Mouse (Mus musculus) bone marrow, adult 2 months (tissue): Measurements from ENCODE around the gene Sptan1. TPM values are rescaled to one million over a fixed set of nuclear protein-coding genes. Genes with fewer than 3 reads are reported as not detected.

Source experiments
- H3K27ac ChIP-seq: fragments of 200-500 bp; 2 replicates; pipeline ENCODE4 v1.5.1; 2012; ENCODE audit warnings: low read depth, mild to moderate bottlenecking, control low read depth, inconsistent platforms, low read length; ENCODE audit not compliant: control insufficient read depth, poor library complexity, insufficient read depth
- H3K4me1 ChIP-seq: fragments of 200-500 bp; 2 replicates; pipeline ENCODE4 v1.6.1; 2011; ENCODE audit warnings: low read length; ENCODE audit not compliant: control insufficient read depth, insufficient read depth
- H3K4me3 ChIP-seq: fragments of 200-500 bp; replicated peaks from 2 replicates; pipeline ENCODE3; 2011; ENCODE audit warnings: mild to moderate bottlenecking, low read depth, low read length, control low read depth; ENCODE audit not compliant: control insufficient read depth
- CTCF ChIP-seq: fragments of 200-500 bp; IDR thresholded peaks from 2 replicates; pipeline ENCODE4 v1.5.1; 2011; ENCODE audit warnings: low read length, control low read depth; ENCODE audit not compliant: control insufficient read depth, insufficient read depth
- POLR2A ChIP-seq: fragments of 200-500 bp; IDR thresholded peaks from 2 replicates; pipeline ENCODE4 v1.6.1; 2011; ENCODE audit warnings: low read depth, mild to moderate bottlenecking, control low read depth, low read length, borderline replicate concordance; ENCODE audit not compliant: control insufficient read depth
- WGBS: fragments of 180-500 bp; shearing (Covaris S2); methylation state at CpG from one replicate; pipeline ENCODE4 v1.1.7; 2018; 5-methylcytosine and 5-hydroxymethylcytosine counted together
- polyA plus RNA-seq: library from polyadenylated mRNA; stranded (reverse); fragments of >200 nt; gene quantifications from 2 replicates; pipeline ENCODE4 v1.2.4, GENCODE M21; 2011; ENCODE audit warnings: low replicate concordance; ENCODE audit not compliant: missing spikeins, insufficient read depth, insufficient read length

Sptan1 gene
- polyA plus RNA-seq, 1 experiment: 23.4 TPM

DNA sequence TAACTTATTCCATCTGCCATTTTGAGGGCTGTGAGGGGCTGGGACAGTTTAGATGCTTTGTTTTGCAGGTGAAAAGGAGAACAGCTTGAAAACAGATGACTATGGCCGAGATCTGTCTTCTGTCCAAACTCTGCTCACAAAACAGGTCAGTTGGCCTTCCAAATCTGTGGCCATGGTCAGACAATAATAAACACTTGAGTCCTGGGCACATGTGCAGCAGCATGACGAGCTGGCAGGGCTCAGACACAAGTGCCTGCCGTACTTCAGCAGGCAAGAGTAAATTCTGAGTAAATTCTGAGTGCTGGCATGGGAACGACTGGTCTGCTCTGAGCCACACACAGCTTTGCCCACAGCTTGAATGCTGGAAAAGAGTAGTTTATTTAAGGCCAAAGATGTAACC lies 60.1 kb downstream of the Sptan1 start:
- WGBS: 84% methylated on average over 4 of the region's 4 CpGs
- TF ChIP-seq POLR2A (no peak), CTCF (no peak)
- Histone ChIP-seq H3K4me3 (no peak overlapping the region), H3K4me1 (no peaks in the 10 kb centered on the region), H3K27ac (no peak overlapping the region)

DNA sequence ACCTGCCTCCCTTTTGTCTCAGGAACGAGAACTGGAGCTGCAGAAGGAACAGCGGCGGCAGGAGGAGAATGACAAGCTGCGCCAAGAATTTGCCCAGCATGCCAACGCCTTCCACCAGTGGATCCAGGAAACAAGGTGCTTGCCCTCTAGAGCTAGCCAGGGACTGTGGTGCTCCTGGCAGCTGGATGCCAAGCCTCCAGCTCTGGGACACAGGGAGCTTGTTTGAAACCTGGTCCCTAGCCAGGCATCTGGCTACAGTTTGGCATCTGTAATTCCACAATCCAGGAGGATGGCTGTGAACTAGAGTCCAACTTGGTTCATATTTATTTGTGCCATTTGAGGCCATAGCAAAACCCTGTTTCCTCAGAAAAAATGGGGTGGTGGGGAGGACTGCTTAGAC lies 61.6 kb downstream of the Sptan1 start:
- no peak overlapping the region for H3K4me3 ChIP-seq
- no peak for TF ChIP-seq POLR2A
- TF ChIP-seq CTCF: no peak
- no peaks in the 10 kb centered on the region for H3K4me1 ChIP-seq
- 88% methylated on average over 5 of the region's 5 CpGs for WGBS
- no peak overlapping the region for H3K27ac ChIP-seq

DNA sequence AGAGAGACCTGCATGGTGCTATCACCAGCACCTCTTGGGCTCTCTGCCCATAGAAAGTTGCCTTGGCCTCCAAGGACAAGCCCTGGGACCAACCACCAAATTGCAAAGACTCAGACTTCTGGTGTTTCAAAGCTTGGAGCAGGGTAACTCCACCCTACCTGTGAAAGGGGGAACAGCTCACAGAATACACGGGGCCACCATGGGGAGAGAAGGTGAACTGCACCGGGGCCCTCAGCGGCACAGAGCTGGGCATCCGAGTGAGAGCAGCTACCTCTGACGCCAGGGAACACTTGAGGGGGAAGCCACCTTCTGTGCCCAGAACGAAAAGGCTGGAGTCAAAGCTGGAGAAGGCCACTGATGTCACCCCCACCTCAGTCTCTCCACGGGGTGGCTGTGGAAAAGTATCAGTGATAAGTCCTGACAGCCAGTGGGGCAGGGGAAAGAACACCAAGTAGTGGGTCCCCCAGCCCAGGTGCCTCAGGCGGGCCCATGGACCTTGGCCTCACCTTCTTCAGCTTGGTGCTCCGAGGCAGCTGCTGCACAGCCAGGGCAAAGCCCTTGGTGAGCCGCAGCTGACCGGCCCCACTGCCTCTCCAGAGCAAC lies 67.0 kb downstream of the Sptan1 start:
- Histone ChIP-seq H3K27ac (no peak overlapping the region), H3K4me1 (no peaks in the 10 kb centered on the region), H3K4me3 (no peak overlapping the region)
- no peak for TF ChIP-seq POLR2A
- TF ChIP-seq CTCF: peak; percentile 10; the same call in 1 of the 2 replicates
- 63% methylated on average over 11 of the region's 11 CpGs for WGBS

DNA sequence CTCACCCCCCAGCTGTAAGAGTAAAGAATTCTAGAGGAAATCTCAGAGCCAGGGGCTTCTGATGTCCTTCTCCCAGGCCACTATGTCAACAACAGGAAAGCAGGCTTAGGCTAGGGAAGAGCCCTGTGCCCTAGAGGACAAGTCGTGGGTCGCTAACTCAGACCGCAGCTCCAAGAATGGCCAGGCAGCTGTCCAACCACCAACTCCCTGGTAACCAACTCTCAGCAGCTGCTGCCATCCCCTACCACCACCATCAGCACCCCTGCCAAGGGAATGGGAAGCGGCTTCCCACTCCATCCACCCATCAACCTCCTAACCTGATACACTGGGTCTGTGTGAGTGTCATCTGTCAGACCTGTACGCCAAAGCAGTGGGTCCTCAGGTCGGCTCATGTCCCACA lies 67.6 kb downstream of the Sptan1 start:
- H3K4me3 ChIP-seq: no peak overlapping the region
- no peak for TF ChIP-seq CTCF
- TF ChIP-seq POLR2A: no peak
- 87% methylated on average over 6 of the region's 6 CpGs for WGBS
- no peak overlapping the region for H3K27ac ChIP-seq
- no peaks in the 10 kb centered on the region for H3K4me1 ChIP-seq

DNA sequence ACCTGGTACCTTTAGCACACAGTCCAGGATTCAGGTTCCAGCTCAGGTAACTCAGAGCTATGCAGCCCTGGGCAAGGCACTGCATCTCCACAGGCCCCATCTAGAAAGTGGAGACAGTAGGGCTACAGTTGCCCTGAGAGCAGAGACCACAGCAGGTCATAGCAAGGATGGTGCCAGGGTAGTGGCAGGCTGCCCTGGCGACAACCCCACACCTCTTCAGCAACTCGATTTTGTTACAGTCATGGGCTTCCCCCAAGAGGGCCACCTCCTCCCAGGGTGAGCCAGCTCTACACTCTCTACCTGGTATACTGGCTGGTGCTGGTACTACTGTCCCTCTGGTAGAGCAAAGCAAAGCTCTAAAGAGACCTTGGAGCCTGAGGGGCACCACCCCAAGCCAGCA lies 72.4 kb downstream of the Sptan1 start:
- no peaks in the 10 kb centered on the region for H3K4me1 ChIP-seq
- WGBS: 67% methylated on average over 2 of the region's 2 CpGs
- no peak for TF ChIP-seq POLR2A
- TF ChIP-seq CTCF: no peak
- no peak overlapping the region for H3K4me3 ChIP-seq
- no peak overlapping the region for H3K27ac ChIP-seq

DNA sequence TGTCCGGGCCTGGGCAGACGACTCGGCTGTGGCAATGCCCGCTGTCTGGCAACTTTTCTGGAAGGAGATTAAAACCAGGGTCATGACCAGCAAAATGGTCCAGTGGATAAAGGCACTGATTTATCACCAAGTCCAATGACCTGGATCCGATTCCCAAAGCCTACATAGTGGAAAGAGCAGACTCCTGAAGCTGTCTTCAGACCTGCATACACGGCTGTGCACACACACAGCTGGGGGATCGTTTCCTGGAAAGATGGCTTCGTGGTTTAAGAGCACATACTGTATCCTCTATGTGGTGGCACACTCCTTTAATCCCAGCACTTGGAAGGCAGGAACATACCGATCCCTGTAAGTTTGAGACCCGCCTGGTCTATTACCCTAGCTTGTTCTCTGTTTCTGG lies 73.0 kb downstream of the Sptan1 start:
- H3K4me3 ChIP-seq: no peak overlapping the region
- H3K4me1 ChIP-seq: no peaks in the 10 kb centered on the region
- WGBS: 88% methylated on average over 10 of the region's 10 CpGs
- H3K27ac ChIP-seq: no peak overlapping the region
- TF ChIP-seq POLR2A (no peak), CTCF (no peak)

DNA sequence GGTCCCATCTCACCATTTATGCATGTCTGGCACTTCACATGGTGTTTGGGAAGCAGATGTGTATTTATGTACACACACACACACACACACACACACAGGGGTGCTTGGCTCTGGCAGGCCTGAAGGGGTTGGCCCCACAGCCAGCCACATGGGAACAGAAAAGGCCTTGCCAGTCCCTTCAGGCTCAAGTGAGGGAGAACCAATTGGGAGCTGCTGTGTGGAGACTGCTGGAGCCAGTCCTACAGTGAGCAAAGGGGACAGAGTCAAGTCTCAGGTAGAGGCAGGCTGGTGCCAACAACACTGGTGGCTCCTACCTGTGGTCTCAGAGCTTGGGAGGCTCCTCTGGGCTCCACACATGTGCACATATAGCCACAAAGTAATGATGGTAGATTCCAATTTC lies 74.3 kb downstream of the Sptan1 start:
- no peak for TF ChIP-seq POLR2A
- TF ChIP-seq CTCF: no peak
- no peaks in the 10 kb centered on the region for H3K4me1 ChIP-seq
- H3K27ac ChIP-seq: no peak overlapping the region
- H3K4me3 ChIP-seq: no peak overlapping the region

DNA sequence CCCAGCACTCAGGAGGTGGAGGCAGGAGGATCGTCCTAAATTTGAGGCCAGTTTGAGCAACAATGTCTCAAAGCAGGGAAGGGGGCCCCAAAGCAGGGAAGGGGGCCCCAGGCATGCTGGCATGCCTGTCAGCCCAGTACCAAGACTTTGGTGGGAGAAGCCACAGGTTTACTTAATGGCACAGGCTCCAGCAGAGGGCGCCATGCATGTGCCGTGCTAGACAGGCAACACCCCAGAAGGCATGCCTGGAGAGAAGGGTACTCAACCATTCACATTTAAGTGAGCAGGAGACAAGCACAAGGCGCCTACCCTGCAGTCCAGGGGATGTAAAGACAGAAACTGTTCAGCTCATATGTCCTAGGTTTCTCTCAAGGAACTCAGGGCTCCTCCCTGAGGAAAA lies 77.1 kb downstream of the Sptan1 start:
- WGBS: 5% methylated on average over 4 of the region's 4 CpGs
- Histone ChIP-seq H3K4me3 (no peak overlapping the region), H3K4me1 (no peaks in the 10 kb centered on the region), H3K27ac (no peak overlapping the region)
- TF ChIP-seq CTCF: peak; percentile 92
- TF ChIP-seq POLR2A: no peak

DNA sequence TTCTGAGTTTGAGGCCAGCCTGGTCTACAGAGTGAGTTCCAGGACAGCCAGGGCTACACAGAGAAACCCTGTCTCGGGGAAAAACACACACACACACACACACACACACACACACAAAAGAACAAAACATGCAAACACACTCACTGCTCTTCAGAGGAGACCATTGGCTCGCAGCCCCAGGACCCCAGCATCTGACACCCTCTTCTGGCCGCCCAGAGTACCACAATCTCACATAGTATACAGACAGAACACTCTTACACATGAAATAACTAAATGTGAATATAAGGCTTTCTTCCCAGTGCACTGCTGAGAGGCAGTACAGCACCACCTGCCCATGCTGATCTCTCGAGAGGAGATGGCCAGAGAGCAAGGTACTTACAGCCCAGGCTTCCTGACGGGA lies 79.2 kb downstream of the Sptan1 start:
- no peak for TF ChIP-seq POLR2A
- no peak for TF ChIP-seq CTCF
- H3K27ac ChIP-seq: no peak overlapping the region
- no peaks in the 10 kb centered on the region; the same call in 1 of the 2 replicates for H3K4me1 ChIP-seq
- H3K4me3 ChIP-seq: no peak overlapping the region
- WGBS: 83% methylated on average over 5 of the region's 5 CpGs
